Mouse (Mus musculus) gastrocnemius, postnatal 25 days (tissue): ENCODE data around the gene Htt. TPM values are rescaled to one million over a fixed set of nuclear protein-coding genes. Genes with fewer than 3 reads are reported as not detected.

Experiments used
- DNase-seq: peaks from one replicate; pipeline ENCODE4 v3.0.0; 2022
- total RNA-seq, 2 experiments: library from RNA; stranded (reverse); gene quantifications; 1 replicate in 1 of 2; 2 replicates in 1 of 2; pipeline ENCODE4 v1.2.3; 2021

The Htt gene
- total RNA-seq, 2 experiments from 2014 or later, result 7.7 to 7.9 TPM

DNA sequence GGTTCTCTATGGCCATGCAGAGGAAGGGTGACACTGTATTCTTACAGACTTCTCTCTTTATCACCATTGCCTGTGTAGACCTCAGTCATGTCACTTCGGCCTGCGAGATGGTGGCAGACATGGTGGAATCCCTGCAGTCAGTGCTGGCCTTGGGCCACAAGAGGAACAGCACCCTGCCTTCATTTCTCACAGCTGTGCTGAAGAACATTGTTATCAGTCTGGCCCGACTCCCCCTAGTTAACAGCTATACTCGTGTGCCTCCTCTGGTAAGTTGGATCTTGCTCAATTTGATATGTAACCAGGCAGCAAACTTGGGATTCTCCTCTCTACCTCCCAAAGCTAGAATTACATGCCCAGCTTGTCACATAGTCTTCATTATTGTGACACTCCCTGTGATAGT is 127.7 kb downstream of the Htt start:
- no peak for DNase-seq

- no peak for DNase-seq
These were observed 135.3 kb downstream of the Htt start for GRCm38 (mm10) chr5:34896697-34897453.

DNA sequence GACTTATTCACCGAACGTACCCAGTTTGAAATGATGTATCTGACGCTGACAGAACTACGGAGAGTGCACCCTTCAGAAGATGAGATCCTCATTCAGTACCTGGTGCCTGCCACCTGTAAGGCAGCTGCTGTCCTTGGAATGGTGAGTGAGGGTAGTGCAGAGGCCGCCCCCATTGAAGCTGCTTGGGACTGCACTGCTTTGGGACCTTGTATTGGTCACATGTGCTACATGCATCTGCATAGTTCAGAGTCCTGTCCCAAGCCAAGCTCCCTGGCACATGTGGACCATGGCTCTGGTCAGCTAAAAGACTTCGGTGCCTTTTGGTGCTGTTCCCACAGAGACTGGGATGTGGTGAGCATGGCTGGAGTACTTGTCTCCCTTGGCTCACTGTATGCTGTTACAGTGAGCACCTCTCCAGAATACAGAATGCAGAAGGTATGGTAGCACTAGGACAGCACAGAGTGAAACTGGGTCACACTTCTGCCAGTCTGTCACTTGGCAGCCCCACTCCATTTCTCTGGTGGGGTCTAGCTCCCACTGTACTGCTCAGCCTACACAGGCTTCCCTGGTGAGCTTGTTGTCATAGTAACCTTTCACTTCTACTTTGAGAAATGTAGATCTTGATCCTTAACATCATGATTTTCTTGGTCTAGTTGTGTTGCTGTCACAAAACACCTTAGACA is 138.4 kb downstream of the Htt start:
- no peak for DNase-seq

DNA sequence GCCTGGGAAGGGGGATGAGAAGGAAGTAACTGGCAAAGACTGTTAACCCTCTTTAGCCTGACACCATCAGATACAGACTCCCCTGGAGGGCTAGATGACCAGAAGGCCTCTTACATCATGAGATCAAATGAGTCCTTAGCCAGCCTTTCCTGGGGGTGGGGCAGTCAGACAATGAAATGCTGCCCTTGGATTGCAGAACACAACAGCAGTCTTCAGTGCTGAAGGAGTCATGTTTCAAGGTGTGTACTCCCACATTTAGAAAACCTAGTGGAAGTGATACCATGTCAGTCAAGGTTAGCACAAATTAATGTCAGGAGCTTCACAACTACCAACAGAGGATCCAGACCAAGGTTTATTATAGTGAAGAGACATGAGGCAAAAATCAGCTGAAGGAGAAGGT is 140.8 kb downstream of the Htt start:
- DNase-seq, result no peak

- no peak for DNase-seq
These were observed 141.4 kb downstream of the Htt start for GRCm38 (mm10) chr5:34902811-34903385.

GRCm38 (mm10) chr5:34904412-34904811 is 142.9 kb downstream of the Htt start:
- no peak for DNase-seq

DNA sequence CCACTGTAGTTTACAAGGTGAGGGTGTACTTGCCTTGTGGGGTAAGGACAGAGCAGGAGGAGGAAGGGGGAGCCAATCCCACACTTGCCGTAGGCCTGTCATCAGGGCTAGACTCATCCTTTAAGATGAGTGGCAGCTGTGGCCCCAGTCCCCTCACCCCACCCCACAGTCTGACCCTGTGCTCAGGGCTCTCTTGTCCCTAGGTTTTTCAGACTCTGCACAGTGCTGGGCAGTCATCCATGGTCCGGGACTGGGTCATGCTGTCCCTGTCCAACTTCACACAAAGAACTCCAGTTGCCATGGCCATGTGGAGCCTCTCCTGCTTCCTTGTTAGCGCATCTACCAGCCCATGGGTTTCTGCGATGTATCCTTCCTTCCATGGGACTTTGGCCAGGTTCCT is 145.7 kb downstream of the Htt start:
- DNase-seq, result no peak

GRCm38 (mm10) chr5:34907910-34908725 is 146.6 kb downstream of the Htt start, which contains the start of gene Msantd1:
Msantd1 (plus strand) TSS chr5:34908012.
- DNase-seq, result peak; percentile 7

- no peak for DNase-seq
These were observed 147.4 kb downstream of the Htt start for GRCm38 (mm10) chr5:34908726-34909633.

DNA sequence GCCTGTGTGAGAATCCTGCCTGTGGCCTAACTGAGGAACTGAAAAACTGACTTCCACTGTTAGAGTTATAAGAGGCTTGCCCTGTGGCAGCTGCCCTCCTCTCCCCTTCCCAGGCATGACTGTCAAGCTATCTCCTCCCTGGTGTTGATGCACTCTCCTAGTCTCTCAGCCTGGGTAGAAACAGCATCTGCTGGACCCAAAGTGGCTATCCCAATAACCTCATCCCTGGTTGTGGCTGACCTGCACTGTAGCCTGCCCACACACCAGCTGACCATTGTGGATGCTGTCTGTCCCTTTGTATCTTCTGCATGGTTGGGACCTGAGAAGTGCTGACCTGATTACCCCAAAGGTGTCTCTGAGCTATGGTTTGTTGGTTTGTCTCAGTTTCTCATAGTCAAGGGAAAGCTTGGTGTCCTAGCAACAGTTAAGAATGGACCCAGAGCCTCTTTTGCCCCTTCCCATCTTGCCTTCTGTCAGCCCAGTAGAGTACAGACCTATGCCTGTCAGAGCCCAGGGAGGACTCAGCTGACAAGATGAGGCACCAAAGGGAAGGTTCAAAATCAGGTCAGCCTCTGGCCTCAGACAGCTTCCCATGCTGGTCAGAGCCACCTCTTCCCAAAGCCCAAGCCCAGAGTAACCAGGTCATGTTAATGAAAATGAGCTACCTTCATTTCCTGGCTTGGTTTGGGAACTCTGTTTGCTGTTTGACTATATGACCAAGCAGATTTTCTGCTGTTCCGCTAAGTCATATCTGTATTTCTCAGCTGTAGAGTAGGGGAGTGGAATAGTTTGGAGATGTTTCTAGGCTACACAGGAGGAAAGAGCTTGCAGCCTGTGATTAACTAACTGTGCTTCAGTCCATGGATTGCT is 148.3 kb downstream of the Htt start:
- DNase-seq, result no peak

- no peak for DNase-seq
These were observed 148.9 kb downstream of the Htt start for GRCm38 (mm10) chr5:34910504-34910815.

DNA sequence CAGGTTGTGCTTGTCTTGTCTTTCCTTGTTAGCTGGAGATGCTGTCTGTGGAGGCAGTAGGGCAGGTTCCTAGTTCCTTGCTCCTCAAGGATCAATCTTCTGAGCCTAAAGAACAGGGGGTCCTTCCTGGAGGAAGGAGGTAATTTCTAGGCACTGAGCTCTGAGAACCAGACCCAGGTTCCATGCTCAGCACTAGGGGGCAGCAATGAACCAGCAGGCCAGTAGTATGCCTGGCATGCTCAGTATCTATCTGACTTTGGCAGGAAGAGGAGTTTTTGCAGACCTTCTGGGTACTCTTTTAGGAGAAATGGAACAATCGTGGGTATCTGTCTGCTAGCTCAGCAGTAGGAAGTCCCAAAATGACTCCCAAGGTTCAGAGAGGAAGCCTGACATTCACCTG is 154.3 kb downstream of the Htt start:
- DNase-seq, result peak; percentile 41

- no peak for DNase-seq
These were observed 155.7 kb downstream of the Htt start for GRCm38 (mm10) chr5:34917234-34917655.

- no peak for DNase-seq
These were observed 157.2 kb downstream of the Htt start for GRCm38 (mm10) chr5:34918785-34919184.

GRCm38 (mm10) chr5:34922531-34922930 is 161.0 kb downstream of the Htt start:
- no peak for DNase-seq

- no peak for DNase-seq
These were observed 162.4 kb downstream of the Htt start for GRCm38 (mm10) chr5:34923920-34924319.

DNA sequence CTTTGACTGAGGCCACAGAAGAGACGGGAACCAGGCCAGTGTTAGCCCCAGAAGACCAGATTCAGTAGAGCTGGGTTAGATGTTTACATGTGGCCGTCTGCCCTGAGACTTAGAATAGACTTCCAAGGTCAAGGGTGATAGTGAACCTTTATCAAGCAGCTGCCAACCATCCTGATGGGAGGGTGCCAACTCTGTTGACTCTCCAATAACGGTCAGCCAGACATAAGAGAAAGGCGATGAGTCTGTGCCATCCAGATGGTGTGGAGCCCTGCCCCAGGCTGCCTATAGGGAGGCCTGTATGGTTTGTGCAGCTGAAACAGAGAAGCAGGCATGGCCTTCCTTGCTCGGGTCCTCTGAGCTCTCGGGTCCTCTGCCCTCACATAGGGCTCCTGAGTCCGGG is 163.0 kb downstream of the Htt start:
- DNase-seq, result no peak

DNA sequence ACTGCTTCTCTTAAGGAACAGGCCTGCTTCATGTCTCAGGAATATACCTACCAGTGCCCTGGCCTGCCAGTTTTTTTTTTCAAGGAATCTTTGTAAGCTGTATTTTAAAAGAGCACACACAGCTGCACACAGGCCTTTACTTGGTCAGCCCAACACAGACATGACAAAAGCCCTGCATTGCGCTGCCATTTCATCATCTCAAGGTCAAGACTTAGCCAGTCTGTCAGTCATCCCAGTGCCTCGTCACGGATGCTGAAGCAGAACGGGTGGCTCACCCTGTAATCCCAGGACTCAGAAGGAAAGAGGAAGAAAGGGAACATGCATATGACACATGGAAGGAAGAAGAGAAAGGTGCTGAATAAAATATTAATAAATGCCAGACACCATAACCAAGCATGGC is 166.1 kb downstream of the Htt start:
- DNase-seq, result no peak

- no peak for DNase-seq
These were observed 168.8 kb downstream of the Htt start for GRCm38 (mm10) chr5:34930151-34930975.

- no peak for DNase-seq
These were observed 169.6 kb downstream of the Htt start for GRCm38 (mm10) chr5:34931091-34931490.
